Mouse (Mus musculus): ENCODE results near the gene Rpa3. TPM values are rescaled to one million over a fixed set of nuclear protein-coding genes. Genes with fewer than 3 reads are reported as not detected.

Rpa3 gene
- polyA plus RNA-seq, 1 experiment from 2014 or later, result 330 TPM

DNA sequence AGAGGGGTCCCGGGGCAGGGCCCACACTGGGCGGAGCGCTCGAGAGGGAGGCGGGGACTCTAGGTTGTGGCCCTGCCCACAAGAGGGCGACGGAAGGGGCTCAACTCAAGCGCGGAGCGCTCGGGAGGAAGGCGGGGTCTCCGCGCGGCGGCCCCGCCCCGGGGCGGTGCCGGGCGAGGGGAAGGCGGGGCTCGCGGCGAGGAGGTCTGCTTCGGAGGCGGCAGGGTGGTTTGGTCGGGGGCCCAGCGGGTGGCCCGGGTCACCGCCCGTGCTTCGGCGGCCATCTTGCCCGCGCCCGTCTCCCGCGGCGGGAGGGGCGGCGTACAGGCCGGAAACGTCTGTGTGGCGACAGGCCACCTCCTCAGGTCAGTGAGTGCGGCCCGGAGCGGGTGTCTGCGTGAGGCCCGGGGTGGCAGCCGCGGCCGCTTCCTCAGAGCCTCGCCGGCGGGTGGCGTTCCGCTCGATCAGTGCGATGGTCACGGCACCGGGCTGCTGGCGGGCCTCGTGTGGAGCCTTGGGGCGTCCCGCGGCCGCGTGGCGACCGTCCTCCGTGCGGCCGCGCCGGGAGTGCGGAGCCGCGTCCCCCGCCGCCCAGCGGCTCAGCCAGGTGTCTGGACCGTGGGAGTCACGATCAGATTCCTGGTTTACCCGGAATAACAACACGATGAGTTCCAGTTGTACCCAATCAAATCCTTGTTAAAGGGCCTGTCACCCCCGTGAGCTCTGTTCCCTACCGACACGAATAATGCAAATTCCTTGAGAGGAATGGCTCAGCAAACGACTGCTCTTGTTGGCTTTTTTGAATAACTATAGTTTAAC lies 49.7 kb downstream of the Rpa3 start, which contains the start of gene Mios:
Gene Mios (plus strand): TSS at position 176 of the 819 bp plus-strand sequence.
- peak; percentile 94 for DNase-seq (ENCODE audit: low spot score)

Other genes starting within 250 kb of the Rpa3 start
- gene Col28a1, start 66.6 kb downstream of the Rpa3 start, polyA plus RNA-seq (2015; fragmentation: Nextera tagmentation; extraction: Ambion mirVana), result 0.03 TPM in 1 of 2 replicates, not detected in the other
- 28.6 and 29.6 TPM in 2 replicates for gene Mios, start 50.0 kb downstream of the Rpa3 start, polyA plus RNA-seq (2015; fragmentation: Nextera tagmentation; extraction: Ambion mirVana)
- 22.8 and 23.8 TPM in 2 replicates for gene Umad1, start 115 bp upstream of the Rpa3 start, polyA plus RNA-seq (2015; fragmentation: Nextera tagmentation; extraction: Ambion mirVana)
- 27.6 and 29.5 TPM in 2 replicates for gene Gm45062, start 277 bp upstream of the Rpa3 start, polyA plus RNA-seq (2015; fragmentation: Nextera tagmentation; extraction: Ambion mirVana)